Mouse (Mus musculus) CH12F3 (cell line): ENCODE results near the gene Ggta1.

ENCODE experiments used
- in situ Hi-C: fragments of 300-500 bp; cut with MboI; formaldehyde crosslinking; loops from 2 replicates; pipeline ENCODE4 v1.14.3; 2020; ENCODE audit warnings: low sequenced_read_pairs

Ggta1 gene

GRCm38 (mm10) chr2:35443325-35443724, 19.7 kb downstream of the Ggta1 start:
- in situ Hi-C loops, result no loop called here

- in situ Hi-C loops, result no loop called here
These were observed 21.0 kb downstream of the Ggta1 start for GRCm38 (mm10) chr2:35442079-35442478.

GRCm38 (mm10) chr2:35441419-35441818, 21.6 kb downstream of the Ggta1 start:
- in situ Hi-C loops, result no loop called here

- in situ Hi-C loops, result no loop called here
These were observed 22.6 kb downstream of the Ggta1 start for GRCm38 (mm10) chr2:35440480-35440879.

- in situ Hi-C loops, result no loop called here
These were observed 25.2 kb downstream of the Ggta1 start for GRCm38 (mm10) chr2:35437796-35438195.

- in situ Hi-C loops, result no loop called here
These were observed 28.4 kb downstream of the Ggta1 start for GRCm38 (mm10) chr2:35434576-35435123.

- in situ Hi-C loops, result no loop called here
These were observed 29.6 kb downstream of the Ggta1 start for GRCm38 (mm10) chr2:35433428-35433827.

GRCm38 (mm10) chr2:35432472-35432871, 30.6 kb downstream of the Ggta1 start:
- in situ Hi-C loops, result no loop called here

- in situ Hi-C loops, result no loop called here
These were observed 31.0 kb downstream of the Ggta1 start for GRCm38 (mm10) chr2:35432011-35432410.

GRCm38 (mm10) chr2:35430806-35431205, 32.2 kb downstream of the Ggta1 start:
- in situ Hi-C loops, result no loop called here

GRCm38 (mm10) chr2:35428615-35429300, 34.3 kb downstream of the Ggta1 start:
- in situ Hi-C loops, result no loop called here

GRCm38 (mm10) chr2:35427559-35427958, 35.5 kb downstream of the Ggta1 start:
- in situ Hi-C loops, result no loop called here

GRCm38 (mm10) chr2:35423711-35424339, 39.2 kb downstream of the Ggta1 start:
- in situ Hi-C loops, result no loop called here

- in situ Hi-C loops, result no loop called here
These were observed 40.6 kb downstream of the Ggta1 start for GRCm38 (mm10) chr2:35422384-35422783.

GRCm38 (mm10) chr2:35420681-35421080, 42.4 kb downstream of the Ggta1 start:
- in situ Hi-C loops, result no loop called here

GRCm38 (mm10) chr2:35419671-35420070, 43.4 kb downstream of the Ggta1 start:
- in situ Hi-C loops, result no loop called here

GRCm38 (mm10) chr2:35419243-35419642, 43.8 kb downstream of the Ggta1 start:
- in situ Hi-C loops, result no loop called here

GRCm38 (mm10) chr2:35417231-35417630, 45.8 kb downstream of the Ggta1 start:
- in situ Hi-C loops, result no loop called here

GRCm38 (mm10) chr2:35416473-35416872, 46.6 kb downstream of the Ggta1 start:
- in situ Hi-C loops, result no loop called here

GRCm38 (mm10) chr2:35412810-35413209, 50.2 kb downstream of the Ggta1 start:
- in situ Hi-C loops, result no loop called here

GRCm38 (mm10) chr2:35412246-35412645, 50.8 kb downstream of the Ggta1 start:
- in situ Hi-C loops, result no loop called here

GRCm38 (mm10) chr2:35411640-35412190, 51.3 kb downstream of the Ggta1 start:
- in situ Hi-C loops, result no loop called here
